Mouse (Mus musculus) limb, embryonic 11.5 days (tissue): ENCODE results near the gene Atl2. TPM values are rescaled to one million over a fixed set of nuclear protein-coding genes. Genes with fewer than 3 reads are reported as not detected.

Experiments
- ATAC-seq: fragments of 200-750 bp; cut with Nextera tagmentation; 2 replicates; pipeline ENCODE4 v1.8.0; 2017; ENCODE audit warnings: low read depth; ENCODE audit not compliant: insufficient number of reproducible peaks, low FRiP score, low TSS enrichment
- DNase-seq: peaks from one replicate; pipeline ENCODE4 v3.0.0-alpha.2; 2015; ENCODE audit warnings: low spot score
- H3K27ac ChIP-seq: fragments of 300-500 bp; sonication (generic); replicated peaks from 2 replicates; pipeline ENCODE4 v1.5.1; 2014; ENCODE audit warnings: low read depth, mild to moderate bottlenecking, low read length
- H3K27me3 ChIP-seq: fragments of 300-500 bp; sonication (generic); 2 replicates; pipeline ENCODE4 v1.6.1; 2014; ENCODE audit warnings: mild to moderate bottlenecking, low read length, mixed read lengths; ENCODE audit not compliant: control insufficient read depth, insufficient read depth
- H3K36me3 ChIP-seq: fragments of 300-500 bp; sonication (generic); 2 replicates; pipeline ENCODE4 v1.6.1; 2014; ENCODE audit warnings: mild to moderate bottlenecking, low read length, moderate library complexity, mixed read lengths; ENCODE audit not compliant: control insufficient read depth, insufficient read depth
- H3K4me1 ChIP-seq: fragments of 300-500 bp; sonication (generic); 2 replicates; pipeline ENCODE4 v1.6.1; 2014; ENCODE audit warnings: low read length, mixed read lengths; ENCODE audit not compliant: control insufficient read depth, insufficient read depth
- H3K4me2 ChIP-seq: fragments of 300-500 bp; sonication (generic); 2 replicates; pipeline ENCODE4 v1.6.1; 2014; ENCODE audit warnings: low read depth, mild to moderate bottlenecking, moderate library complexity; ENCODE audit not compliant: severe bottlenecking
- H3K4me3 ChIP-seq: fragments of 300-500 bp; sonication (generic); 2 replicates; pipeline ENCODE4 v1.5.1; 2014; ENCODE audit warnings: low read depth, low read length
- H3K9ac ChIP-seq: fragments of 300-500 bp; sonication (generic); 2 replicates; pipeline ENCODE4 v1.6.1; 2014; ENCODE audit warnings: mild to moderate bottlenecking, low read length
- H3K9me3 ChIP-seq: fragments of 300-500 bp; sonication (generic); 2 replicates; pipeline ENCODE4 v1.6.1; 2016; ENCODE audit warnings: low read length; ENCODE audit not compliant: control insufficient read depth
- WGBS: fragments of 180-500 bp; shearing (Covaris S2); extraction: QIAGEN DNeasy Blood & Tissue Kit; methylation state at CpG from one replicate; pipeline ENCODE4 v1.1.7; 2014; 5-methylcytosine and 5-hydroxymethylcytosine counted together
- polyA plus RNA-seq: library from polyadenylated mRNA; unstranded; fragments of >200 nt; fragmentation: Nextera tagmentation; extraction: Ambion mirVana; gene quantifications from 2 replicates; pipeline ENCODE4 v1.2.1, GENCODE M21; 2014

Gene Atl2
- polyA plus RNA-seq, 1 experiment from 2014 or later, result 38.7 TPM

- Histone ChIP-seq H3K4me3 (no peak overlapping the region), H3K4me2 (no peak overlapping the region), H3K9me3 (no peaks in the 10 kb centered on the region), H3K9ac (no peak overlapping the region), H3K4me1 (no peaks in the 10 kb centered on the region), H3K27me3 (no peaks in the 10 kb centered on the region), H3K36me3 (no peaks in the 10 kb centered on the region), H3K27ac (no peak overlapping the region)
- 82% methylated on average over 3 of the region's 3 CpGs for WGBS
- ATAC-seq (no peak), DNase-seq (no peak)
Measured at GRCm38 (mm10) chr17:79926486-79926885, 30.6 kb upstream of the Atl2 start.

GRCm38 (mm10) chr17:79925865-79926421 lies 30.0 kb upstream of the Atl2 start:
- no peak for DNase-seq
- H3K27me3 ChIP-seq, result no peaks in the 10 kb centered on the region
- no peaks in the 10 kb centered on the region for H3K9me3 ChIP-seq
- no peaks in the 10 kb centered on the region for H3K4me1 ChIP-seq
- H3K36me3 ChIP-seq, result no peaks in the 10 kb centered on the region
- H3K4me3 ChIP-seq, result no peak overlapping the region
- H3K9ac ChIP-seq, result no peak overlapping the region
- no peak overlapping the region for H3K27ac ChIP-seq
- WGBS, result 90% methylated on average over 11 of the region's 11 CpGs
- H3K4me2 ChIP-seq, result no peak overlapping the region
- no peak for ATAC-seq

DNA sequence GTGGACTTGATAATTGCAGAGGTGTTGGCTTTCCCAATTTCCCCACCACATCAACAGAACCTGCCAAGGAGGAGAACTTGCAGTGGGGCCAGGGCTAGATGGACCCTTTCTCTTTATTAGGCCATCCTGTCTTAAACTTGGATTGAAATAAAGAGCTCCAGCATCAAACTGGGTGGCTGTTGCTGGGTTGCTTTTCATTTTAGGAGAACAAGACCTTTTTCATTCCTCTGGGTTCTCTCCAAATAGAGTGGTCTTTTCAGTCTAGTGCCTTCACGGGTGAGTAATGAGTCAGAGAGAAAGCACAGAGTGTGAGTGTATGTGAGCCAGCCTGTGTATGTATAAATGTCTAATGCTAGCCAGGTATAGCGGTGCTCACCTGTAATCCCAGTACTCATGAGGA lies 24.4 kb upstream of the Atl2 start:
- Histone ChIP-seq H3K36me3 (no peaks in the 10 kb centered on the region), H3K9ac (no peak overlapping the region), H3K9me3 (no peaks in the 10 kb centered on the region), H3K4me2 (no peak overlapping the region), H3K27me3 (no peaks in the 10 kb centered on the region), H3K4me3 (no peak overlapping the region), H3K27ac (no peak overlapping the region), H3K4me1 (no peaks in the 10 kb centered on the region)
- WGBS, result 90% methylated on average over 2 of the region's 2 CpGs
- DNase-seq (no peak), ATAC-seq (no peak)

DNA sequence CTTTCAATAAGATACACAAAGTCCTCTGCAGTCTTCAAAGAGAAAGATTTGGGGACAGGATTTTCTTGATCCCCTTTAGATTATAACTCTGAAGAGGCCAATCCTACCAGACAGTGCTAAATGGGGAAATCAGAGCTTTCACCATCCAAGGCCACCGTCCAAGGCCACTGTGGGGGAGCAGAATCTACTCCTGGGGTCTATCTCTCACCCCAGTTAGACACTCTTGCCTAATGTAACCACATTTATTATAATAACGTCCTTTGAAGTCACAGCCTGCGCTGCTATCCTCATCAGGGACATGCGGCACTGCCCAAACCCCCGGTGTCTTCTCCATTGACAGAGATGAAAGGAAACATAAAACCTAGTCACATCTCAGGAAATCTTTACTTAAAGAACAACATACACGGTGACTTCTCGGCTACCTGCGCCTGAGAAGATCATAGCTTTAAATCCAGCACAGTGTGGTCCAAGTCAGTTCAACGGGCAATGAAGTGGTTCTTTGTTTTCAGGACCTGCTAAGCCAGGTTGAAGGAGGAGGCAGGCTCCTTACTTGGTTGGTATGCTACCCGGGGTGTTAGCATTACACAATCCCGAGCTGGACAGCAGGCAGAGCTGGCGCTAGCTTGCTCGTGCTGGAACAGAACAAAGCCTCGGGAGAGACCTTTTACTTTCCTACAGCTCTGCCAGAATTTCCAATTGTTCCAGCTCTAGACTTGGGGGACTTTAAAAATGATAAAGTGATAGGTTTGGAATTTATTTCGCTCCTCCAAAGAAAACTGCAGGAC lies 23.8 kb upstream of the Atl2 start:
- H3K9ac ChIP-seq, result no peak overlapping the region
- no peak overlapping the region for H3K27ac ChIP-seq
- H3K4me2 ChIP-seq, result no peak overlapping the region
- DNase-seq (no peak), ATAC-seq (no peak)
- no peaks in the 10 kb centered on the region for H3K27me3 ChIP-seq
- no peaks in the 10 kb centered on the region for H3K36me3 ChIP-seq
- WGBS, result 72% methylated on average over 15 of the region's 15 CpGs
- H3K9me3 ChIP-seq, result no peaks in the 10 kb centered on the region
- no peaks in the 10 kb centered on the region for H3K4me1 ChIP-seq
- H3K4me3 ChIP-seq, result no peak overlapping the region

DNA sequence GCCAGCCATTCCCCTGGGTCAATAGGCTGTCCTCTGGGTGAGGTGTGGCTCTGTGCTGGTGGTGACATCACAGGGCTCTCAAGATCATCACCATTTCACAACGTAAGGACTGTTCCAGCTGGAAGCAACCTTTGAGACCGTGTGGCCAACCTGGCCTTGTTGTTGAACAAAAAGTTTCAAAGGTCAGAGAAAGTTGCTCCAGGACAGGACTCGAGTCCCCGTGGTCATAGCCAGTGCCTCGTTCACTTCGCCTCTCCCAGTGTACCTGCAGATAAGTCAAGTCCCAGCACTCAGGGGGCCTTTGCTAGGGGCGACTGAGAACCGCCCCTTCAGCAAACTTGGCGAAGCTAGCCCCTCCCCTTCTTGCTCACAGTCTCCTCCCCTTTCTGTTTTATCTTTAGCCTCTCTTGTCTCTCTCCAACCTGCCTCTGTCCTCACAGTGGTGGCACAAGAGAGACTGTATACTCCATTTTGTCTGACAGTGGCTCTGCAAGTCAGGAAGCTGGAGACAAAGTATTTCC lies 22.6 kb upstream of the Atl2 start:
- no peak for DNase-seq
- ATAC-seq, result no peak
- Histone ChIP-seq H3K4me1 (no peaks in the 10 kb centered on the region), H3K36me3 (no peaks in the 10 kb centered on the region), H3K27ac (no peak overlapping the region), H3K4me2 (no peak overlapping the region), H3K27me3 (no peaks in the 10 kb centered on the region), H3K9me3 (no peaks in the 10 kb centered on the region), H3K4me3 (no peak overlapping the region), H3K9ac (no peak overlapping the region)
- WGBS, result 24% methylated on average over 9 of the region's 9 CpGs

- no peaks in the 10 kb centered on the region for H3K36me3 ChIP-seq
- H3K9ac ChIP-seq, result no peak overlapping the region
- no peak for DNase-seq
- H3K4me1 ChIP-seq, result no peaks in the 10 kb centered on the region
- no peak for ATAC-seq
- H3K4me2 ChIP-seq, result no peak overlapping the region
- no peak overlapping the region for H3K27ac ChIP-seq
- no peak overlapping the region for H3K4me3 ChIP-seq
- 77% methylated on average over 9 of the region's 9 CpGs for WGBS
- no peaks in the 10 kb centered on the region for H3K27me3 ChIP-seq
- H3K9me3 ChIP-seq, result no peaks in the 10 kb centered on the region
Measured at GRCm38 (mm10) chr17:79916996-79917395, 21.1 kb upstream of the Atl2 start.

GRCm38 (mm10) chr17:79912174-79912573 lies 16.3 kb upstream of the Atl2 start:
- Histone ChIP-seq H3K27me3 (no peaks in the 10 kb centered on the region), H3K4me2 (no peak overlapping the region), H3K27ac (no peak overlapping the region), H3K9ac (no peak overlapping the region), H3K9me3 (no peaks in the 10 kb centered on the region), H3K4me3 (no peak overlapping the region), H3K4me1 (no peaks in the 10 kb centered on the region), H3K36me3 (no peaks in the 10 kb centered on the region)
- ATAC-seq, result no peak
- no peak for DNase-seq
- WGBS, result 88% methylated on average over 2 of the region's 2 CpGs

GRCm38 (mm10) chr17:79911718-79912117 lies 15.8 kb upstream of the Atl2 start:
- Histone ChIP-seq H3K36me3 (no peaks in the 10 kb centered on the region), H3K27me3 (no peaks in the 10 kb centered on the region), H3K4me3 (no peak overlapping the region), H3K4me2 (no peak overlapping the region), H3K9me3 (no peaks in the 10 kb centered on the region), H3K4me1 (no peaks in the 10 kb centered on the region), H3K27ac (no peak overlapping the region), H3K9ac (no peak overlapping the region)
- no peak for ATAC-seq
- 81% methylated on average over 3 of the region's 3 CpGs for WGBS
- no peak for DNase-seq
